9 mouse cellular contexts compared by ENCODE assay signal in genomic region chr8:105397747-105398146, GRCm38 (mm10). TPM values are rescaled to one million over a fixed set of nuclear protein-coding genes. Genes with fewer than 3 reads are reported as not detected.
DNase-seq lines count a peak whose midpoint lies in the region; ATAC-seq and TF ChIP-seq lines count a peak whose summit lies in the region.
"Had no signal": no experiment of that assay in that cellular context is flagged by ENCODE, and none has a peak within 500 bp of the region (broad histone marks: within the 10 kb centered on the region; RNA-seq: fewer than 3 reads in every experiment).

No protein-coding gene starts in this region.

- H3K4me2 ChIP-seq in midbrain, postnatal 0 days (ENCODE audit: low read depth, low read length, poor library complexity, severe bottlenecking): no peak overlapping the region
- H3K4me2 ChIP-seq in midbrain, embryonic 13.5 days (replicated peaks): no peak overlapping the region

- no peak overlapping the region for H3K27ac ChIP-seq in midbrain, postnatal 0 days (ENCODE audit: low read depth, low read length)
- H3K27ac ChIP-seq in midbrain, embryonic 13.5 days: no peak overlapping the region

- no peak overlapping the region for H3K9ac ChIP-seq in midbrain, postnatal 0 days (replicated peaks; ENCODE audit: low read length, poor library complexity, severe bottlenecking)
- no peak overlapping the region for H3K9ac ChIP-seq in midbrain, embryonic 13.5 days (replicated peaks)

- H3K27me3 ChIP-seq in midbrain, postnatal 0 days (ENCODE audit: insufficient read depth, low read length): no peaks in the 10 kb centered on the region
- no peaks in the 10 kb centered on the region for H3K27me3 ChIP-seq in midbrain, embryonic 13.5 days

- H3K4me1 ChIP-seq in midbrain, postnatal 0 days (ENCODE audit: insufficient read depth, low read length): no peaks in the 10 kb centered on the region
- H3K4me1 ChIP-seq in midbrain, embryonic 13.5 days (replicated peaks): peaks cover 10% of the 10 kb centered on the region; the same call in 1 of the 2 replicates

- H3K36me3 ChIP-seq in midbrain, postnatal 0 days (ENCODE audit: insufficient read depth, low read length): no peaks in the 10 kb centered on the region
- H3K36me3 ChIP-seq in midbrain, embryonic 13.5 days: no peaks in the 10 kb centered on the region

- no peaks in the 10 kb centered on the region for H3K9me3 ChIP-seq in midbrain, postnatal 0 days (ENCODE audit: low read length)
- H3K9me3 ChIP-seq in midbrain, embryonic 13.5 days: 0 out of 2 replicates have a peak, but pooled peaks cover 4% of the 10 kb centered on the region

- peak; percentile 61 for DNase-seq in adrenal gland, postnatal 14 days
- DNase-seq in adrenal gland, adult 8-10 months: no peak
- DNase-seq in midbrain, postnatal 0 days (ENCODE audit: low spot score): peak; percentile 86
- DNase-seq in cerebellum, adult 11 months: peak; percentile 46
- peak; percentile 61 for DNase-seq in heart, postnatal 4 days
- DNase-seq in urinary bladder, adult 18-20 months (ENCODE audit: low spot score in 2 of 2): no peak

- ATAC-seq in midbrain, postnatal 0 days (ENCODE audit: low FRiP score): no peak
- no peak for ATAC-seq in midbrain, embryonic 13.5 days
- ATAC-seq in megakaryocyte progenitor cell, adult 5-6 weeks (replicated peaks; ENCODE audit: poor library complexity): peak; percentile 82

- peak; percentile 74 for TF ChIP-seq CTCF in midbrain, postnatal 0 days (IDR thresholded peaks at IDR 0.05)

- 31% methylated on average over 3 of the region's 3 CpGs for WGBS in midbrain, postnatal 0 days
- 41% methylated on average over 3 of the region's 3 CpGs for WGBS in midbrain, embryonic 13.5 days

- no peak overlapping the region for H3K4me3 ChIP-seq in midbrain, postnatal 0 days (ENCODE audit: low read depth, low read length)
- no peak overlapping the region for H3K4me3 ChIP-seq in midbrain, embryonic 13.5 days (replicated peaks)

RNA-seq across cellular contexts. Expression of gene Kctd19, which starts 15.6 kb away (rescaled TPM):
- total RNA-seq in adrenal gland, postnatal 14 days (2021): 0.26 TPM in 2 replicates
- under 1 TPM in 1 of 4 experiments, not detected in 3; 0.15 TPM for total RNA-seq in adrenal gland, adult 8-10 months (2022)
- total RNA-seq in midbrain, postnatal 0 days (2014; rRNA removed): 0.09 and 0.16 TPM in 2 replicates
- 0.27 TPM in 2 replicates for polyA plus RNA-seq in midbrain, postnatal 0 days (2015; fragmentation: Nextera tagmentation; extraction: Ambion mirVana)
- not detected in 2 replicates for polyA plus RNA-seq in midbrain, embryonic 13.5 days (2015; fragmentation: Nextera tagmentation; extraction: Ambion mirVana)
- not detected for total RNA-seq in heart, postnatal 4 days (2021)
- total RNA-seq in megakaryocyte progenitor cell, adult 5-6 weeks (2015): not detected in 2 replicates
- 0.12 TPM in 1 of 2 replicates, not detected in the other for total RNA-seq in megakaryocyte progenitor cell, adult 5-6 weeks (2017)
- total RNA-seq: layer of hippocampus, postnatal 14 days had no signal

RNA-seq across cellular contexts. Expression of gene Lrrc36, which starts 15.6 kb away (rescaled TPM):
- total RNA-seq in adrenal gland, postnatal 14 days (2021): 4.0 and 6.0 TPM in 2 replicates
- total RNA-seq in adrenal gland, adult 8-10 months (2022): 10 to 100 TPM in 1 of 4 experiments, 1 to 10 TPM in 3; 4.1 to 10.1 (median 7.0) TPM
- total RNA-seq in midbrain, postnatal 0 days (2014; rRNA removed): 0.28 and 0.93 TPM in 2 replicates
- polyA plus RNA-seq in midbrain, postnatal 0 days (2015; fragmentation: Nextera tagmentation; extraction: Ambion mirVana): 0.86 and 0.99 TPM in 2 replicates
- polyA plus RNA-seq in midbrain, embryonic 13.5 days (2015; fragmentation: Nextera tagmentation; extraction: Ambion mirVana): 1.5 and 2.4 TPM in 2 replicates
- under 1 TPM; 0.50 to 0.93 TPM for total RNA-seq in heart, postnatal 4 days (2021)
- total RNA-seq in megakaryocyte progenitor cell, adult 5-6 weeks (2015): 0.30 TPM in 1 of 2 replicates, not detected in the other
- total RNA-seq in megakaryocyte progenitor cell, adult 5-6 weeks (2017): 0.91 and 1.2 TPM in 2 replicates

RNA-seq across cellular contexts. Expression of gene Plekhg4, which starts 24.7 kb away (rescaled TPM):
- total RNA-seq in adrenal gland, postnatal 14 days (2021): 0.26 and 0.98 TPM in 2 replicates
- 1 to 10 TPM in 2 of 4 experiments, under 1 TPM in 2; 0.42 to 2.7 (median 1.3) TPM for total RNA-seq in adrenal gland, adult 8-10 months (2022)
- total RNA-seq in midbrain, postnatal 0 days (2014; rRNA removed): 6.3 and 8.7 TPM in 2 replicates
- polyA plus RNA-seq in midbrain, postnatal 0 days (2015; fragmentation: Nextera tagmentation; extraction: Ambion mirVana): 1.7 and 2.5 TPM in 2 replicates
- 0.93 and 1.5 TPM in 2 replicates for polyA plus RNA-seq in midbrain, embryonic 13.5 days (2015; fragmentation: Nextera tagmentation; extraction: Ambion mirVana)
- under 1 TPM in 1 of 2 experiments, not detected in 1; 0.17 TPM for total RNA-seq in heart, postnatal 4 days (2021)
- total RNA-seq in megakaryocyte progenitor cell, adult 5-6 weeks (2015): not detected in 2 replicates
- not detected in 2 replicates for total RNA-seq in megakaryocyte progenitor cell, adult 5-6 weeks (2017)

RNA-seq across cellular contexts. Expression of gene Slc9a5, which starts 49.1 kb away (rescaled TPM):
- total RNA-seq in adrenal gland, postnatal 14 days (2021): 1.9 TPM in 2 replicates
- 1 to 10 TPM in 3 of 4 experiments, under 1 TPM in 1; 0.73 to 1.9 (median 1.4) TPM for total RNA-seq in adrenal gland, adult 8-10 months (2022)
- total RNA-seq in midbrain, postnatal 0 days (2014; rRNA removed): 28.3 and 28.4 TPM in 2 replicates
- 12.8 and 14.4 TPM in 2 replicates for polyA plus RNA-seq in midbrain, postnatal 0 days (2015; fragmentation: Nextera tagmentation; extraction: Ambion mirVana)
- 5.4 and 5.6 TPM in 2 replicates for polyA plus RNA-seq in midbrain, embryonic 13.5 days (2015; fragmentation: Nextera tagmentation; extraction: Ambion mirVana)
- 1 to 10 TPM; 3.3 to 3.5 TPM for total RNA-seq in heart, postnatal 4 days (2021)
- 0.54 and 0.79 TPM in 2 replicates for total RNA-seq in megakaryocyte progenitor cell, adult 5-6 weeks (2015)
- total RNA-seq in megakaryocyte progenitor cell, adult 5-6 weeks (2017): under 0.01 and 0.61 TPM in 2 replicates

RNA-seq across cellular contexts. Expression of gene Fhod1, which starts 50.0 kb away (rescaled TPM):
- 11.9 and 15.7 TPM in 2 replicates for total RNA-seq in adrenal gland, postnatal 14 days (2021)
- total RNA-seq in adrenal gland, adult 8-10 months (2022): 10 to 100 TPM; 11.8 to 21.9 (median 17.1) TPM
- 3.8 and 4.4 TPM in 2 replicates for total RNA-seq in midbrain, postnatal 0 days (2014; rRNA removed)
- 0.48 and 0.56 TPM in 2 replicates for polyA plus RNA-seq in midbrain, postnatal 0 days (2015; fragmentation: Nextera tagmentation; extraction: Ambion mirVana)
- polyA plus RNA-seq in midbrain, embryonic 13.5 days (2015; fragmentation: Nextera tagmentation; extraction: Ambion mirVana): 0.53 and 0.57 TPM in 2 replicates
- total RNA-seq in heart, postnatal 4 days (2021): 10 to 100 TPM in 1 of 2 experiments, 1 to 10 TPM in 1; 9.0 to 10.4 TPM
- total RNA-seq in megakaryocyte progenitor cell, adult 5-6 weeks (2015): 5.0 and 6.2 TPM in 2 replicates
- total RNA-seq in megakaryocyte progenitor cell, adult 5-6 weeks (2017): 2.3 and 2.9 TPM in 2 replicates

Comparison
In these comparisons a context has a peak if more than half of its experiments do, and no peak if none do; other contexts are left out.
1. DNase-seq: peak in adrenal gland, postnatal 14 days (single experiment), midbrain, postnatal 0 days (single experiment), cerebellum, adult 11 months (single experiment) and heart, postnatal 4 days (single experiment); none in adrenal gland, adult 8-10 months (single experiment) and urinary bladder, adult 18-20 months (0 of 2).